In genomic region chr4:98109064-98109463, GRCm38 (mm10) we compare ENCODE assay signal across 8 mouse cellular contexts.
DNase-seq lines count a peak whose midpoint lies in the region; ATAC-seq and TF ChIP-seq lines count a peak whose summit lies in the region.

No protein-coding gene starts in this region.

- H3K9ac ChIP-seq in midbrain, embryonic 12.5 days (replicated peaks) = no peak overlapping the region

- TF ChIP-seq CTCF in spleen, adult 2 months (IDR thresholded peaks at IDR 0.05; ENCODE audit: extremely low read depth, insufficient read depth, insufficient read length, insufficient replicate concordance) = peak; percentile 33; the same call in 1 of the 2 replicates
- TF ChIP-seq CTCF in cortical plate, adult 2 months (IDR thresholded peaks at IDR 0.05; ENCODE audit: extremely low read depth, insufficient read depth, low read length) = peak; percentile 22; the same call in 1 of the 2 replicates

- H3K4me1 ChIP-seq in spleen, adult 2 months (ENCODE audit: control insufficient read depth, insufficient read depth, insufficient read length) = no peaks in the 10 kb centered on the region; the same call in 1 of the 2 replicates
- peaks cover 2% of the 10 kb centered on the region; the same call in 1 of the 2 replicates for H3K4me1 ChIP-seq in cortical plate, adult 2 months (ENCODE audit: control insufficient read depth, insufficient read depth, low read length)
- peaks cover 59% of the 10 kb centered on the region for H3K4me1 ChIP-seq in midbrain, embryonic 12.5 days

- no peaks in the 10 kb centered on the region for H3K27me3 ChIP-seq in spleen, adult 2 months (ENCODE audit: control insufficient read depth, insufficient read depth, low read length)
- H3K27me3 ChIP-seq in midbrain, embryonic 12.5 days = peaks cover 23% of the 10 kb centered on the region

- TF ChIP-seq POLR2A in spleen, adult 2 months (IDR thresholded peaks at IDR 0.05; ENCODE audit: low read depth, low read length) = no peak
- TF ChIP-seq POLR2A in cortical plate, adult 2 months (IDR thresholded peaks at IDR 0.05; ENCODE audit: extremely low read depth, insufficient read depth, low read length) = no peak

- peak in 1 of 2 experiments; percentile 24 for DNase-seq in spleen, adult 2 months (ENCODE audit: low read depth in 1 of 2, low spot score in 2 of 2)
- DNase-seq in spleen, postnatal 14 days (ENCODE audit: low spot score in 2 of 2) = no peak
- peak; percentile 67 to 78 for DNase-seq in gastrocnemius, postnatal 36 days
- DNase-seq in hindlimb bud, embryonic 11.5 days (ENCODE audit: extremely low spot score, low read depth, low spot score) = peak; percentile 71
- DNase-seq in left cerebral cortex, postnatal 25 days (ENCODE audit: low spot score in 2 of 2) = peak; percentile 13 to 47
- peak; percentile 26 for DNase-seq in testis, postnatal 14 days (ENCODE audit: low spot score)

- no peak overlapping the region for H3K4me3 ChIP-seq in spleen, adult 2 months (ENCODE audit: extremely low read depth, insufficient read depth, insufficient read length)
- H3K4me3 ChIP-seq in cortical plate, adult 2 months (ENCODE audit: insufficient read depth, low read length) = no peak overlapping the region
- no peak overlapping the region for H3K4me3 ChIP-seq in midbrain, embryonic 12.5 days

- peak; percentile 63 for ATAC-seq in midbrain, embryonic 12.5 days (ENCODE audit: low FRiP score, low read depth)

- 54% methylated on average over 7 of the region's 7 CpGs for WGBS in spleen, adult 2 months
- 5% methylated on average over 7 of the region's 7 CpGs for WGBS in midbrain, embryonic 12.5 days

- peak overlapping the region; percentile 25; the same call in 1 of the 2 replicates for H3K4me2 ChIP-seq in midbrain, embryonic 12.5 days (replicated peaks)

- intact Hi-C loops in gastrocnemius, postnatal 36 days (cut with DNase I) = loop anchor here (5.0 to 10.0 kb wide), 2 partner anchors 104 to 242 kb away; no protein-coding TSS in a partner anchor
- intact Hi-C loops in left cerebral cortex, postnatal 25 days (cut with DNase I) = loop anchor here (5.0 kb wide), 2 partner anchors 332 to 357 kb away; partner anchors contain the start of gene E130114P18Rik

- H3K36me3 ChIP-seq in spleen, adult 2 months (ENCODE audit: control insufficient read depth, insufficient read depth, low read length) = no peaks in the 10 kb centered on the region
- H3K36me3 ChIP-seq in midbrain, embryonic 12.5 days = no peaks in the 10 kb centered on the region

- H3K9me3 ChIP-seq in midbrain, embryonic 12.5 days = no peaks in the 10 kb centered on the region

- H3K27ac ChIP-seq in spleen, adult 2 months (ENCODE audit: insufficient read depth, low read length) = no peak overlapping the region
- H3K27ac ChIP-seq in cortical plate, adult 2 months (ENCODE audit: insufficient read depth, low read length) = peak overlapping the region; percentile 73
- H3K27ac ChIP-seq in midbrain, embryonic 12.5 days (replicated peaks) = peak overlapping the region; percentile 92

Comparison
In these comparisons a context has a peak if more than half of its experiments do, and no peak if none do; other contexts are left out.
1. DNase-seq: peak in gastrocnemius, postnatal 36 days (2 of 2), hindlimb bud, embryonic 11.5 days (single experiment), left cerebral cortex, postnatal 25 days (2 of 2) and testis, postnatal 14 days (single experiment); none in spleen, postnatal 14 days (0 of 2).